In the genomic region with DNA sequence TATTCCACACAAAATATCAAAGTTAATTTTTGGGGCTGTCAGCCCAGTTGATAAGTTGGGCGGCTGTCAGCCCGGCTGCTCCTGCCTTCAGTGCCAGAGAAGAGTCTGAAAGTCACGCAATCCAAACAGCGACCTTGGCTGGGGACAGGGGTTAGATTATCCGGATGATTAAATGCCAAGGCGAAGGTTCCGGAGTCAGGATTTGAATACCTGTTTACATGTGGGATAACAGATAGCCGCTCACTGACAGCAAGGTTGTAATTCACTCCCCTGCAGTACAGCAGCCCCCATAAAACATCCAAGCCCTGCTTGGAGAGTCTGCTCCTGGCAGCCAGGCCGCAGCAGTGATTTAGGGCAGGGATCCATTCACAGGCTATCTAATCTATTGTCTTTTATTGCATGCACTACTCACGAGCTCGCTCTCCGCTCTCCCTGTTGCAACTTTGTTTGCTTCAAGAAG, we compare ENCODE assay signal across 12 mouse cellular contexts.
A peak's percentile ranks its signal among the peaks of the same experiment; 100 is the strongest.
DNase-seq lines count a peak whose midpoint lies in the region; ATAC-seq and TF ChIP-seq lines count a peak whose summit lies in the region.
"Had no signal": no experiment of that assay in that cellular context is flagged by ENCODE, and none has a peak within 500 bp of the region (broad histone marks: within the 10 kb centered on the region; RNA-seq: fewer than 3 reads in every experiment).

No protein-coding gene starts in this region.

- H3K4me1 ChIP-seq in kidney, embryonic 16.5 days (ENCODE audit: insufficient read depth, low read length): peaks cover 8% of the 10 kb centered on the region
- no peaks in the 10 kb centered on the region for H3K4me1 ChIP-seq in kidney, adult 2 months (ENCODE audit: control insufficient read depth, insufficient read depth, low read length)
- H3K4me1 ChIP-seq in forebrain, embryonic 14.5 days (ENCODE audit: control insufficient read depth, insufficient read depth, low read length): no peaks in the 10 kb centered on the region
- H3K4me1 ChIP-seq in neural tube, embryonic 12.5 days: peaks cover 20% of the 10 kb centered on the region
- H3K4me1 ChIP-seq: liver, embryonic 12.5 days had no signal

- TF ChIP-seq POLR2A in kidney, adult 2 months (IDR thresholded peaks at IDR 0.05; ENCODE audit: low read depth, low read length): no peak

- peaks cover 12% of the 10 kb centered on the region; the same call in 1 of the 2 replicates for H3K27me3 ChIP-seq in kidney, embryonic 16.5 days (ENCODE audit: insufficient read depth, low read length)
- no peaks in the 10 kb centered on the region for H3K27me3 ChIP-seq in kidney, adult 2 months (replicated peaks; ENCODE audit: control insufficient read depth, insufficient read depth, low read length)
- H3K27me3 ChIP-seq in forebrain, embryonic 14.5 days (replicated peaks; ENCODE audit: control insufficient read depth, insufficient read depth, low read length): no peaks in the 10 kb centered on the region
- H3K27me3 ChIP-seq in neural tube, embryonic 12.5 days (replicated peaks): no peaks in the 10 kb centered on the region
- H3K27me3 ChIP-seq: heart, embryonic 15.5 days; liver, embryonic 12.5 days had no signal

- H3K4me2 ChIP-seq in kidney, embryonic 16.5 days (replicated peaks; ENCODE audit: low read depth, low read length): no peak overlapping the region
- no peak overlapping the region for H3K4me2 ChIP-seq in forebrain, embryonic 14.5 days (ENCODE audit: low read length)
- H3K4me2 ChIP-seq in neural tube, embryonic 12.5 days (replicated peaks): peak overlapping the region; percentile 33
- H3K4me2 ChIP-seq: heart, embryonic 15.5 days; liver, embryonic 12.5 days had no signal

- peak; percentile 85 for ATAC-seq in kidney, embryonic 16.5 days (ENCODE audit: low FRiP score, low TSS enrichment)
- ATAC-seq in forebrain, embryonic 14.5 days: no peak
- ATAC-seq in neural tube, embryonic 12.5 days (ENCODE audit: low FRiP score, low read depth): peak; percentile 81
- no peak for ATAC-seq in CD4-positive, CD25-positive, alpha-beta regulatory T cell, adult 4 months
- ATAC-seq: hindbrain, postnatal 0 days; liver, embryonic 12.5 days had no signal

- H3K27ac ChIP-seq in kidney, embryonic 16.5 days (ENCODE audit: low read length): no peak overlapping the region
- H3K27ac ChIP-seq in kidney, adult 2 months (ENCODE audit: insufficient read depth, low read depth, low read length): no peak overlapping the region
- no peak overlapping the region; the same call in 1 of the 2 replicates for H3K27ac ChIP-seq in forebrain, embryonic 14.5 days (ENCODE audit: low read depth, low read length)
- no peak overlapping the region for H3K27ac ChIP-seq in neural tube, embryonic 12.5 days
- H3K27ac ChIP-seq: heart, embryonic 15.5 days; hindbrain, postnatal 0 days; liver, embryonic 12.5 days had no signal

- no peaks in the 10 kb centered on the region for H3K9me3 ChIP-seq in kidney, embryonic 16.5 days (ENCODE audit: low read length)
- no peaks in the 10 kb centered on the region for H3K9me3 ChIP-seq in forebrain, embryonic 14.5 days (replicated peaks; ENCODE audit: control insufficient read depth, low read length)
- no peaks in the 10 kb centered on the region for H3K9me3 ChIP-seq in neural tube, embryonic 12.5 days
- H3K9me3 ChIP-seq: heart, embryonic 15.5 days; liver, embryonic 12.5 days had no signal

- H3K4me3 ChIP-seq in kidney, embryonic 16.5 days (ENCODE audit: low read length): no peak overlapping the region
- no peak overlapping the region for H3K4me3 ChIP-seq in kidney, adult 2 months (ENCODE audit: insufficient read depth, low read depth, low read length)
- H3K4me3 ChIP-seq in forebrain, embryonic 14.5 days (ENCODE audit: low read depth, low read length): no peak overlapping the region
- no peak overlapping the region for H3K4me3 ChIP-seq in neural tube, embryonic 12.5 days
- H3K4me3 ChIP-seq: heart, embryonic 15.5 days; liver, embryonic 12.5 days had no signal

- no peaks in the 10 kb centered on the region for H3K36me3 ChIP-seq in kidney, embryonic 16.5 days (ENCODE audit: insufficient read depth, low read length)
- H3K36me3 ChIP-seq in kidney, adult 2 months (ENCODE audit: control insufficient read depth, insufficient read depth, low read length): no peaks in the 10 kb centered on the region
- no peaks in the 10 kb centered on the region for H3K36me3 ChIP-seq in forebrain, embryonic 14.5 days (ENCODE audit: control insufficient read depth, insufficient read depth, low read length)
- no peaks in the 10 kb centered on the region for H3K36me3 ChIP-seq in neural tube, embryonic 12.5 days
- H3K36me3 ChIP-seq: heart, embryonic 15.5 days; liver, embryonic 12.5 days had no signal

- DNase-seq in kidney, adult 2 months: no peak
- peak; percentile 45 for DNase-seq in adrenal gland, postnatal 25 days
- DNase-seq in forebrain, embryonic 14.5 days (ENCODE audit: low spot score): peak; percentile 16
- DNase-seq in ovary, postnatal 10 days (ENCODE audit: low spot score): no peak
- DNase-seq: cerebellum, postnatal 36 days; lung, postnatal 36 days had no signal

- no peak overlapping the region for H3K9ac ChIP-seq in kidney, embryonic 16.5 days (replicated peaks; ENCODE audit: low read length)
- no peak overlapping the region for H3K9ac ChIP-seq in forebrain, embryonic 14.5 days (ENCODE audit: low read length)
- no peak overlapping the region for H3K9ac ChIP-seq in neural tube, embryonic 12.5 days
- H3K9ac ChIP-seq: heart, embryonic 15.5 days; liver, embryonic 12.5 days had no signal

- no peak for TF ChIP-seq CTCF in kidney, adult 2 months (conservative IDR thresholded peaks at IDR 0.05; ENCODE audit: insufficient read depth, insufficient read length, low read depth, low read length)

- WGBS in kidney, embryonic 16.5 days: 12% methylated on average over 12 of the region's 12 CpGs
- 20% methylated on average over 12 of the region's 12 CpGs for WGBS in kidney, adult 2 months
- 67% methylated on average over 12 of the region's 12 CpGs for WGBS in forebrain, embryonic 14.5 days
- WGBS in neural tube, embryonic 12.5 days: 10% methylated on average over 12 of the region's 12 CpGs

Comparison
In these comparisons a context has a peak if more than half of its experiments do, and no peak if none do; other contexts are left out.
1. ATAC-seq: peak in kidney, embryonic 16.5 days (single experiment) and neural tube, embryonic 12.5 days (single experiment); none in forebrain, embryonic 14.5 days (single experiment) and CD4-positive, CD25-positive, alpha-beta regulatory T cell, adult 4 months (single experiment).
2. DNase-seq: peak in adrenal gland, postnatal 25 days (single experiment) and forebrain, embryonic 14.5 days (single experiment); none in kidney, adult 2 months (single experiment) and ovary, postnatal 10 days (single experiment).